Mouse (Mus musculus): Measurements from ENCODE around the gene Slc38a3.

Slc38a3 gene

GRCm38 (mm10) chr9:107635279-107636028 is 33.9 kb downstream of the Slc38a3 start, which contains the start of gene Gnai2:
Gene Gnai2 (minus strand): TSS chr9:107635367.
- peak; percentile 98 for DNase-seq (ENCODE audit: low read depth, low spot score)

GRCm38 (mm10) chr9:107634406-107635278 is 34.7 kb downstream of the Slc38a3 start:
- peak; percentile 48 for DNase-seq (ENCODE audit: low read depth, low spot score)

GRCm38 (mm10) chr9:107633661-107634405 is 35.5 kb downstream of the Slc38a3 start:
- no peak for DNase-seq (ENCODE audit: low read depth, low spot score)

- DNase-seq (ENCODE audit: low read depth, low spot score) = peak; percentile 62
These were observed 36.2 kb downstream of the Slc38a3 start for GRCm38 (mm10) chr9:107633091-107633660.

GRCm38 (mm10) chr9:107632478-107632877 is 36.9 kb downstream of the Slc38a3 start:
- DNase-seq (ENCODE audit: low read depth, low spot score) = no peak

GRCm38 (mm10) chr9:107631861-107632260 is 37.5 kb downstream of the Slc38a3 start:
- DNase-seq (ENCODE audit: low read depth, low spot score) = no peak

GRCm38 (mm10) chr9:107631311-107631826 is 38.0 kb downstream of the Slc38a3 start:
- no peak for DNase-seq (ENCODE audit: low read depth, low spot score)

GRCm38 (mm10) chr9:107630576-107630975 is 38.8 kb downstream of the Slc38a3 start:
- DNase-seq (ENCODE audit: low read depth, low spot score) = peak; percentile 98

GRCm38 (mm10) chr9:107629901-107630425 is 39.4 kb downstream of the Slc38a3 start:
- DNase-seq (ENCODE audit: low read depth, low spot score) = no peak

- peak; percentile 69 for DNase-seq (ENCODE audit: low read depth, low spot score)
These were observed 40.0 kb downstream of the Slc38a3 start for GRCm38 (mm10) chr9:107629411-107629730.

- no peak for DNase-seq (ENCODE audit: low read depth, low spot score)
These were observed 40.5 kb downstream of the Slc38a3 start for GRCm38 (mm10) chr9:107628721-107629410.

GRCm38 (mm10) chr9:107627387-107628255 is 41.7 kb downstream of the Slc38a3 start:
- no peak for DNase-seq (ENCODE audit: low read depth, low spot score)

GRCm38 (mm10) chr9:107626844-107627277 is 42.5 kb downstream of the Slc38a3 start:
- peak; percentile 99 for DNase-seq (ENCODE audit: low read depth, low spot score)

- no peak for DNase-seq (ENCODE audit: low read depth, low spot score)
These were observed 43.0 kb downstream of the Slc38a3 start for GRCm38 (mm10) chr9:107626158-107626843.

GRCm38 (mm10) chr9:107625351-107626128 is 43.8 kb downstream of the Slc38a3 start:
- DNase-seq (ENCODE audit: low read depth, low spot score) = no peak

GRCm38 (mm10) chr9:107624951-107625350 is 44.4 kb downstream of the Slc38a3 start:
- DNase-seq (ENCODE audit: low read depth, low spot score) = no peak

- peak; percentile 61 for DNase-seq (ENCODE audit: low read depth, low spot score)
These were observed 44.8 kb downstream of the Slc38a3 start for GRCm38 (mm10) chr9:107624539-107624938.

GRCm38 (mm10) chr9:107620954-107621353 is 48.4 kb downstream of the Slc38a3 start:
- no peak for DNase-seq (ENCODE audit: low read depth, low spot score)

Data from ES-CJ7 (cell line).